Mouse (Mus musculus): ENCODE measurements around the gene Spock2. TPM values are rescaled to one million over a fixed set of nuclear protein-coding genes. Genes with fewer than 3 reads are reported as not detected.

The Spock2 gene
- polyA plus RNA-seq, 1 experiment = 6.8 TPM

DNA sequence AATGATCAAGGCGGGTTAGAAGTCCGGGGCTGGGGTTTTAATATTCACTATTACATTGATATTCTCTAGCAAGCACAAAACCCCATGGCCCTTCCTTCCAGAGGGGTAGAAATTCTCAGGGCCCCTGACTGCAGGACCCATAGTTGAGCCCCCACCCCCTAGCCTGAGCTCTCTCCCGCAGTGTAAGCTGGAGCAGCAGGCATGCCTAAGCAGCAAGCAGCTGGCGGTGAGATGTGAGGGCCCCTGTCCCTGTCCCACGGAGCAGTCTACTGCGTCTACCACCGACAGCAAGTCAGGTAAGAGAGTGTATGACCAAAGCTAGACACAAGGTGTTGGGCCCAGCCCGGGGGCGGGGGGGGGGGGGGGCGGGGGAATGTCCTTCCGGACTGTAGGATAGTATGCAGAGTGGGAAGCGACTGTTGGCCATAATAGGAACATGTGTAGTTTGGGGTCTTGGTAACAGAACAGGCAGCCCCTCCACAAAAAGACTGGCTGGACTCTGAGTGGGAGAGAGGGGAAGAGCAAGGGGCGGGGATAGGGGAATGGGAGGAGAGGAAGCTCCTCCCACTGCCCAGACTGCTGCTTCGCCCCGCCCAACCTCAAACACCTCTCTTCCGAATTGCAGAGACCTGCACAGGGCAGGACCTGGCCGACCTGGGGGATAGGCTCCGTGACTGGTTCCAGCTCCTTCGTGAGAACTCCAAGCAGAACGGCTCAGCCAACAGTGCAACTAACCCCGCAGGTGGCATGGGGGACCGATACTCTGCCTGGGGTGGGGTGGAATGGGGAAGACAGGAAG, 19.7 kb downstream of the Spock2 start:
- H3K4me3 ChIP-seq = no peak overlapping the region
- no peaks in the 10 kb centered on the region for H3K36me3 ChIP-seq (ENCODE audit: control insufficient read depth, insufficient read depth)
- H3K4me2 ChIP-seq (ENCODE audit: low read depth) = no peak overlapping the region
- no peak overlapping the region for H3ac ChIP-seq (ENCODE audit: control insufficient read depth, insufficient read length)
- H3K79me2 ChIP-seq (ENCODE audit: control insufficient read depth, insufficient read depth) = no peaks in the 10 kb centered on the region
- H3K27me3 ChIP-seq (ENCODE audit: control insufficient read depth, insufficient read depth, insufficient read length) = no peaks in the 10 kb centered on the region
- TF ChIP-seq MYOD1 (IDR thresholded peaks at IDR 0.05; ENCODE audit: control insufficient read depth in 1 of 3, insufficient read length in 2 of 3, low read depth in 2 of 3) (no peak), TCF3 (IDR thresholded peaks at IDR 0.05; ENCODE audit: insufficient read length, low read depth) (no peak), POLR2AphosphoS2 (IDR thresholded peaks at IDR 0.05; ENCODE audit: insufficient read length, low read depth) (no peak), SRF (IDR thresholded peaks at IDR 0.05; ENCODE audit: control insufficient read depth, insufficient read length, low read depth) (no peak), E2F4 (IDR thresholded peaks at IDR 0.05; ENCODE audit: insufficient read depth) (no peak), USF1 (IDR thresholded peaks at IDR 0.05; ENCODE audit: low read depth) (no peak), REST (IDR thresholded peaks at IDR 0.05; ENCODE audit: insufficient read depth, insufficient read length) (no peak), POLR2A (IDR thresholded peaks at IDR 0.05; ENCODE audit: insufficient read length, low read depth) (no peak), MYOG (IDR thresholded peaks at IDR 0.05; ENCODE audit: control insufficient read depth in 1 of 3, insufficient read depth in 1 of 3, insufficient read length in 2 of 3, low read depth in 2 of 3) (no peak), MAX (IDR thresholded peaks at IDR 0.05; ENCODE audit: low read depth) (no peak), CEBPB (IDR thresholded peaks at IDR 0.05; ENCODE audit: insufficient read depth, poor library complexity, severe bottlenecking) (no peak), TCF12 (IDR thresholded peaks at IDR 0.05; ENCODE audit: insufficient read depth, poor library complexity, severe bottlenecking) (no peak)

DNA sequence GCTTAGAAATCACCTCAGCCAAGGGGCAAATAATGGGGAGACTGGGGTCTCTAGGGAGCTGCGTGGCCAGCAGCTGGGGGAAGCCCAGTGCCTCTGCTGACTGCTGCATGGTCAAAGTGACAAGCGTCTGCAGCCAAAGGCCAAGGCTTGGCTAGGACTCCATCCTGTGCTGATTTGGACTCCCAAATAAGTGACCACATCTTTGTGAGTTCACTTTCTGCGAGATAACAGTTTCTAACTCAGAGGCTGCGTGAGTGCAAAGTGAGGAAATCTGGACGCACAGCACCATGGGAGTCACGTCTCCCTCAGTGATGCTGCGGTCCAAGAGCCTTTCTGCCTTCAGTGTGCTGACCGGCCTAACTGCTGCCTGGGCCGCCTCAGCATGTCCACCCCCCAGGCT, 22.3 kb downstream of the Spock2 start:
- H3K27me3 ChIP-seq (ENCODE audit: control insufficient read depth, insufficient read depth, insufficient read length) = no peaks in the 10 kb centered on the region
- H3K79me2 ChIP-seq (ENCODE audit: control insufficient read depth, insufficient read depth) = no peaks in the 10 kb centered on the region
- no peak overlapping the region for H3K4me2 ChIP-seq (ENCODE audit: low read depth)
- H3ac ChIP-seq (ENCODE audit: control insufficient read depth, insufficient read length) = no peak overlapping the region
- no peaks in the 10 kb centered on the region for H3K36me3 ChIP-seq (ENCODE audit: control insufficient read depth, insufficient read depth)
- H3K4me3 ChIP-seq = no peak overlapping the region
- no peak for TF ChIP-seq MYOG (IDR thresholded peaks at IDR 0.05; ENCODE audit: control insufficient read depth in 1 of 3, insufficient read depth in 1 of 3, insufficient read length in 2 of 3, low read depth in 2 of 3)
- TF ChIP-seq REST (IDR thresholded peaks at IDR 0.05; ENCODE audit: insufficient read depth, insufficient read length) = no peak
- TF ChIP-seq POLR2AphosphoS2 (IDR thresholded peaks at IDR 0.05; ENCODE audit: insufficient read length, low read depth) = no peak
- no peak for TF ChIP-seq TCF12 (IDR thresholded peaks at IDR 0.05; ENCODE audit: insufficient read depth, poor library complexity, severe bottlenecking)
- no peak for TF ChIP-seq SRF (IDR thresholded peaks at IDR 0.05; ENCODE audit: control insufficient read depth, insufficient read length, low read depth)
- no peak for TF ChIP-seq USF1 (IDR thresholded peaks at IDR 0.05; ENCODE audit: low read depth)
- no peak for TF ChIP-seq MYOD1 (IDR thresholded peaks at IDR 0.05; ENCODE audit: control insufficient read depth in 1 of 3, insufficient read length in 2 of 3, low read depth in 2 of 3)
- TF ChIP-seq TCF3 (IDR thresholded peaks at IDR 0.05; ENCODE audit: insufficient read length, low read depth) = no peak
- no peak for TF ChIP-seq POLR2A (IDR thresholded peaks at IDR 0.05; ENCODE audit: insufficient read length, low read depth)
- no peak for TF ChIP-seq E2F4 (IDR thresholded peaks at IDR 0.05; ENCODE audit: insufficient read depth)

DNA sequence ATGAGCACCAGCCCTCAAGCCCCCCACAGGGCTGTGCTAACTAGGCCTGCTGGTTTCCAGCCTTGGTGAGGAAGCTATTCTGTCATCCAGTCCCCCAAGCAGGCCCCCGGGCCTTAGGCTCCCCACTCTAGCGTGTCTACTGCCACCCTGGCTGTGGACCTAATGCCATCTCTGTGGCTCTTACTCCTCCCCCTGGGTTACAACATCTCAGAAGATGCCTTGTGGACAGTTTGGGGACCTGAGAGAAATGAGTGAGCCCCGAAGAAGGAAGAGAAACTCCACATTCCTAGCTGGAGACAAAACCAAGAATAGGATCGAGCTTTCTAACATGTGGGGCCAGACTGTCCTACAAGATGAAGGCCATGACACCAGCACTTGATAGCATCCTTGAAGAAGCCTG, 24.5 kb downstream of the Spock2 start:
- Histone ChIP-seq H3K4me2 (ENCODE audit: low read depth) (no peak overlapping the region), H3K4me3 (no peak overlapping the region), H3K79me2 (ENCODE audit: control insufficient read depth, insufficient read depth) (no peaks in the 10 kb centered on the region), H3ac (ENCODE audit: control insufficient read depth, insufficient read length) (no peak overlapping the region), H3K27me3 (ENCODE audit: control insufficient read depth, insufficient read depth, insufficient read length) (no peaks in the 10 kb centered on the region), H3K36me3 (ENCODE audit: control insufficient read depth, insufficient read depth) (no peaks in the 10 kb centered on the region)
- TF ChIP-seq MYOD1 (IDR thresholded peaks at IDR 0.05; ENCODE audit: control insufficient read depth in 1 of 3, insufficient read length in 2 of 3, low read depth in 2 of 3) = no peak
- TF ChIP-seq SRF (IDR thresholded peaks at IDR 0.05; ENCODE audit: control insufficient read depth, insufficient read length, low read depth) = no peak
- no peak for TF ChIP-seq POLR2A (IDR thresholded peaks at IDR 0.05; ENCODE audit: insufficient read length, low read depth)
- no peak for TF ChIP-seq USF1 (IDR thresholded peaks at IDR 0.05; ENCODE audit: low read depth)
- no peak for TF ChIP-seq MYOG (IDR thresholded peaks at IDR 0.05; ENCODE audit: control insufficient read depth in 1 of 3, insufficient read depth in 1 of 3, insufficient read length in 2 of 3, low read depth in 2 of 3)
- TF ChIP-seq MAX (IDR thresholded peaks at IDR 0.05; ENCODE audit: low read depth) = no peak
- no peak for TF ChIP-seq E2F4 (IDR thresholded peaks at IDR 0.05; ENCODE audit: insufficient read depth)
- no peak for TF ChIP-seq TCF3 (IDR thresholded peaks at IDR 0.05; ENCODE audit: insufficient read length, low read depth)
- no peak for TF ChIP-seq REST (IDR thresholded peaks at IDR 0.05; ENCODE audit: insufficient read depth, insufficient read length)
- TF ChIP-seq TCF12 (IDR thresholded peaks at IDR 0.05; ENCODE audit: insufficient read depth, poor library complexity, severe bottlenecking) = no peak
- no peak for TF ChIP-seq CEBPB (IDR thresholded peaks at IDR 0.05; ENCODE audit: insufficient read depth, poor library complexity, severe bottlenecking)
- no peak for TF ChIP-seq POLR2AphosphoS2 (IDR thresholded peaks at IDR 0.05; ENCODE audit: insufficient read length, low read depth)

DNA sequence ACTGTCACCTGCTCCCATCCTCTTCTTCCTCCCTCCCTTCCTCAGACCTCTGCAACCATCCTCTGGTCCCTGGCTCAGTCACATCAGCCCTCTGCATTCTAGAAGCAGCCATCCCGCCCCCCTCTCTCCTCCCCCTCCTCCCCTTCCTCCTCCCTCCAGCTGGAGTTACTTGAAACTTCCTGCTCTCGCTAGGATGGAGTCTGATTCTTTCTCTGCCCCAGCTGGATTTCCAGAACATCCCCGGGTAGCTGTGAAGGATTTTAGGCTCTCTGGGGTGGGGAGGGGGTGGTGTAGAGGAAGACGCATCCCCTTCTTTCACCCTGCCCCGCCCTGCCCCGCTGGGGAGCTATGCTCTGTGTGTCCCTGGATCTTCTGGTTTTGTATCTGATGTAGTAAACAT, 27.5 kb downstream of the Spock2 start:
- no peak overlapping the region for H3K4me2 ChIP-seq (ENCODE audit: low read depth)
- no peak overlapping the region for H3K4me3 ChIP-seq
- TF ChIP-seq MYOG (IDR thresholded peaks at IDR 0.05; ENCODE audit: control insufficient read depth in 1 of 3, insufficient read depth in 1 of 3, insufficient read length in 2 of 3, low read depth in 2 of 3) (no peak), POLR2AphosphoS2 (IDR thresholded peaks at IDR 0.05; ENCODE audit: insufficient read length, low read depth) (no peak), TCF12 (IDR thresholded peaks at IDR 0.05; ENCODE audit: insufficient read depth, poor library complexity, severe bottlenecking) (no peak), MAX (IDR thresholded peaks at IDR 0.05; ENCODE audit: low read depth) (no peak), USF1 (IDR thresholded peaks at IDR 0.05; ENCODE audit: low read depth) (no peak), MYOD1 (IDR thresholded peaks at IDR 0.05; ENCODE audit: control insufficient read depth in 1 of 3, insufficient read length in 2 of 3, low read depth in 2 of 3) (no peak), POLR2A (IDR thresholded peaks at IDR 0.05; ENCODE audit: insufficient read length, low read depth) (no peak), TCF3 (IDR thresholded peaks at IDR 0.05; ENCODE audit: insufficient read length, low read depth) (no peak), E2F4 (IDR thresholded peaks at IDR 0.05; ENCODE audit: insufficient read depth) (no peak), SRF (IDR thresholded peaks at IDR 0.05; ENCODE audit: control insufficient read depth, insufficient read length, low read depth) (no peak)
- H3K79me2 ChIP-seq (ENCODE audit: control insufficient read depth, insufficient read depth) = no peaks in the 10 kb centered on the region
- no peak overlapping the region for H3ac ChIP-seq (ENCODE audit: control insufficient read depth, insufficient read length)
- H3K27me3 ChIP-seq (ENCODE audit: control insufficient read depth, insufficient read depth, insufficient read length) = no peaks in the 10 kb centered on the region
- no peaks in the 10 kb centered on the region for H3K36me3 ChIP-seq (ENCODE audit: control insufficient read depth, insufficient read depth)
